Mouse (Mus musculus) erythroblast, adult 5-6 weeks (primary cell): ENCODE results near the gene Sdf2l1. TPM values are rescaled to one million over a fixed set of nuclear protein-coding genes. Genes with fewer than 3 reads are reported as not detected.
A peak's percentile ranks its signal among the peaks of the same experiment; 100 is the strongest.

Source experiments
- ATAC-seq: replicated peaks from 2 replicates; pipeline ENCODE4 v1.8.0; 2016; ENCODE audit warnings: moderate number of reproducible peaks, mild to moderate bottlenecking, moderate TSS enrichment, inconsistent platforms; ENCODE audit not compliant: poor library complexity, low FRiP score, severe bottlenecking
- total RNA-seq, 2 experiments: library from RNA; stranded (forward) in 1 of 2; stranded (reverse) in 1 of 2; fragments of 150-400 nt in 1 of 2; fragments of 200-764, 138-1000 nt in 1 of 2; gene quantifications; 2 replicates each; pipeline versions ENCODE4 v1.2.3 to v1.2.4; 2015 to 2017; ENCODE audit warnings: low replicate concordance in 2 of 2

Sdf2l1 gene
- total RNA-seq, 2 experiments from 2014 or later, result 15.8 to 51.7 TPM

DNA sequence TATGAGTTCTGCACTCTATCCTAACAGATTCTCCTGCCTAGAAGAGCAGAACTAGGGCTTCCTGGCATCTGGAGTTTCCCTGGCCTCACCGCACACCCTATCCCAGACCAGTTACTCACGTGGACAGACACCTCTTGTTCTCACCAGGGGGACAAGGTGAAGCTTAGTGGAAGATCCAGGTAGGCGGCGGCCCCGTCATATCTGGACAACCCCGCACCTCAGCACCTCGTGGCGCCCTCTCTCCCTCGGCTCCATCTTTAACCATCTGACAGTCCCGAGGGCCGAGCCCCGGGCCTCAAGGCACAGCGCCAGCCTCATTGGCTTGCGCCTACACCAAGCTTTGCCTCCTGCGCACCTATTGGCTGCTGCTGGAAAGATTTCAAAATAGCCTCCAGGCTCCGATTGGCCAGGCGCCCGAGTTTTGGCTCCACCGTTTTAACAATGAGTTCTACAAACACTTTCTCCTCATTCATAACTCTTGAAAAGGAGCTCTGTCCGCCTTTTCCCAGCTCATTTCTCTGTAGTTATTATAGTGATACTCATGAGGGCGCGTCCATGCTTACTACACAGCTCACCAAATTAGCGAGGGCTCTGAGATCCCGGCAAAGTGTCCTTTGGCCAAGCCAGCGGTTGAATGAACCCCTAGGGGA, 7.2 kb downstream of the Sdf2l1 start, which contains the start of gene 2610318N02Rik:
TSS of gene 2610318N02Rik (minus strand) at position 297 of the 650 bp plus-strand sequence.
- peak; percentile 94 for ATAC-seq

DNA sequence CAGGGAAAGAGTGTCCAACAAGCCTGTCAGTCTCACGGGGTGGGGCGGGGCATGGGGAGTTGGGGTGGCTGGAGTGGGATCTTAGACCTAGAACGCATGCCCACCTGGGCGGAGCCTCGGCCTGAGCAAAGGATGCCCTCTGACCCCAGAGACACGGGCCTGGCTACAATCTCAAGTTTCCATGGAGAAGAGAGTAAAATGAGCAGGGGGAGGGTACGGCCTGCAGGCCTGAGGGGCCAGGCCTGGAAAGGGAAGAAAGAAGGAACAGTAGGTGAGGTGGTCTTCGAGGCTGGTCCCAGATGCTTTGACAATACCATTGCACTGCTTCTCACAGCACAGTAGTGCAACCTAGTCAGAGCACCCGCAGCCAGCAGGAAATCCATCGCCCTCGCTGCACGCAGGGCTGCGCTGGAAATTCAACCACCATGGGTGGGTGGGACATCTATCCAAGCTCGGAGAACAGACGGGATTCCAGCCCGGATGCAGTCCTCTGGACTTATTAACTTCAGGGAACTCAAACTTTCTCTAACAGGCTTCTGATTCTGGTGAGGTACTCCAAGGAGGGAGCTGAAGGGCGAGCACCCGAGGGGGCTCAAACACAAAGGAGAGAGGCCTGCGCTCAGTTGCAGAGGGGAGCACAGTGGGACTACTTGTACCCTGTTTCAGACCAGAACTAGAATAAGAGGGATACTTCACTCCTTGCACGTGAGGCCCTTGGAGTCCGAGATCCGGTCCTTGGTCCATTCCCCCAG, 7.9 kb downstream of the Sdf2l1 start:
- peak; percentile 4; the same call in 1 of the 2 replicates for ATAC-seq

DNA sequence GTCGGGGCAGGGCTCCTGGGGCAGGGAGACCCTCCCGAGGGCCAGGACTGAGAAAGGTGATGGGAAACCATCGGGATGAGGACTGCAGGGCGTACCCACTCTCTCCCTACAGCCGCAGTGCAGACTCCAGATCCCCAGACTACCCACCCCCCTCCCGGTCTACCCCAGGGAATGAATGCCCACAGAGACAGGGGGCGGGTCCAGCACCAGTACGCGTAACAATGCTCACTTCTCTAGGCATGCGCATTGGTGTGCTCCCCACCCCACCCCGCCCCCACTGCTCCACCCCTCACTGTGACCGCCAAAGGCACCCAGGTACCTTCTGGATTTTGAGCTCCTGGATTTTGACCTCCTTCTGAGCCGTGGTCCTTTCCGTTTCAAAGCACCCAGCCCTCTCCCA, 10.6 kb downstream of the Sdf2l1 start:
- no peak for ATAC-seq

DNA sequence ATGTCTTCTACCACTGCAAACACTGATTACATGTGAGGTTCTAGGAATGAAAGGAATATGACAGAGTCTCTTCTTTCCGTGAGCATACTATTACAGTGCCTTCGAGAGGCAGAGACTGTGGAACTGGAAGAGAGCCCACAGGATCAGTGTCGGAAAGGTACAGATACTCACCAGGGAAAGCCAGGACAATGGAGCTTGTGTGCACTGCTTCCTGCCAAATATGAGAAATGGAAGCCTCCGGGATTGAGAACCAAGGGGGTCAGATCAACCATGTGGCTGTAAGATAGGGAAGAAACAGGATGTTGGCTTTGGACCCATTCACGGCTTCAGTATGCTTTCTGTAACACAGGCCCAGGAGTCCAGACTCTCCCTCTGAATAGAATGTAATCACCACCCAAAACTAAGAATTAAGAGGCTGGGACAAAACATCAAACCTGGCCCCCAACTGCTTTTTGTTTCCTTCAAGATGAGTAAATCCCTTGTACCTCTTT, 14.8 kb downstream of the Sdf2l1 start:
- ATAC-seq, result no peak

DNA sequence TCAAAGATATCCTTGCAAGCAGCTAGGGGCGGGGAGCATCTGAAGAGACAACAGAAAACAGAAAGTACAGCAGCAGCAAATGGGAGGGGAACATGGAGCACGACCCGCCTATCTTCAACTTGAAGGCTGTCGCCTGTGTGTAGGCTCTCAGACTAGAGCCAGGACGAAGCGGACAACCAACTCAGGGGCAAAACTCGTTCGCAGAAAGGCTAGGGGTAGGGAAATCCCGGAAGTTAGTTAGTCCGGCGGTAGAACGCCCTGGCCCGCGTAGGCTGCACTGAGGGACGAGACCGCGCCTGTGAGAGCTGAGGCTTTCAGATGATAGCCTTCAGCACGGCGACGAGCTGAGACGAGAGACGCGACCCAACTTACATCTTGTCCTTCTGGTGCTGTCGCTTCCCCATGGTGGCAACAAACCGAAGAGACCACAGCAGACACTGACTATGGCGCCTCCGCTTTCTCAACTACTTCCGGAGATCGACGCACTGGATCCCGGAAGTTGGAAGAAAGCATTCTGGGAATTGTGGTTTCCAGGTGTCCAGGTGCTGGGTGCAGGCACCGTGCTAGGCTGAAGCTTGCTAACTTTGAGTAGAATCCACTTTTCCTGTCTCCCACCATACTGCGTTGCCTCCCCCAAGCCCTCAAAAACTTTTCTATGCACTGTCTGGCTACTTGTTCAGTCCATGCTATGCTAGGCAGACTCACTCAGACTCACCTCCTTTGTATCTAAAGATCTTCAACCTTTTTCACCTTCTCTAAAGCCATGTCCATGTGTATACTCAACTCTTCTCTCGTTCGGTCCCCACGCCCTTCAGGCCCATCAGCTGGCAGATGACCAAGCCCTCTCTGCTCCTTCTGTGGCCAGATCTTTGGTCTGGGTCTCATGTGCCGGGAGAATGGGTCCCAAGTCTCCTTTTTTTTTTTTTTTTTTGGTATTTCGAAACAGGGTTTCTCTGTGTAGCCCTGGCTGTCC, 21.1 kb downstream of the Sdf2l1 start, which contains the start of gene Ppil2:
TSS of gene Ppil2 (minus strand) at position 487 of the 973 bp plus-strand sequence.
- peak; percentile 98 for ATAC-seq

DNA sequence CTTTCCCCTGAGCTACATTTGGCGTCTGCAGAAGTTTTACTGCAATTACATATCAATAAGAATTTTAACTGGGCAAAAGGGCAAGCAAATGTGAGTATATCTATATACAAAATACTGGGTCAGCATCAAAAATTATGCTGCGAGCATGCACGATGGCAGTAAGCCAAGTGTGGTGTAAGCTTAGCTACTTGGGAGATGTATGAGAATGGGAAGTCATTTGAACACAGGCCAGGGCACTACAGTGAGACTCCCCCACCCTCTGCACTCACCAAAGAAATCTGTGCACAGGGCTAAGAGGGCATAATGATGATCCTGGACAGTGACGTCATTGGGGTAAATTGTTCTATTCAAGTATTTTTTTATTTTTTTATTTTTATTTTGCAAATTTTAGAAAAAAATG, 27.6 kb downstream of the Sdf2l1 start:
- ATAC-seq, result no peak

DNA sequence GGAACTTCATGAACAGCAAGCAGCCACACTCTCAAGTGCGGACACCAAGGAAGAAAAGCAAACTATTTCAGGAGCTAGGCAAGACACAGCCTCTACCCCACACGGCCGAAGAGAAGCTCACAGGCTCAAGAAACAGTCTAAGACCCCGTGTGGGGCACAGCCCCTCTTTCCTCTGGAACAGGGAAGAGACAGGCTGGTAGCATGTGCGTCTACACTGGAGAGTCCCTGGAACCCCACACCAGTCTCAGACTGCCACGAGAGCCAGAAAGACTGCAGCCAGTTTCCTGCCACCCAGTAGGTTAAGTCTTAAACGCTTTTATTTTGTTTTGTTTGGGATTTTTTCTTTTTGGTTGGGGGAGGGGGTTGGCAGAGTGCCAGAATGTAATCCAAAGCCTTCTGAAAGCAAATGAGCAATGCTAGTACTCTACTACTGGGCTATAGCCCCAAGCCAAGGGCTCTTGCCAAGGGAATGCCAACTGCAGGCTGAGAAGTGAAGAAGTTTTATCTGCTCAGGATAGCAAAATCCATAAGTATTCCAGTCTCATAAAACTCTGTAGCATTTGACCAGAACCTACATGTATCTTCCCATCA, 29.5 kb downstream of the Sdf2l1 start:
- ATAC-seq, result no peak

DNA sequence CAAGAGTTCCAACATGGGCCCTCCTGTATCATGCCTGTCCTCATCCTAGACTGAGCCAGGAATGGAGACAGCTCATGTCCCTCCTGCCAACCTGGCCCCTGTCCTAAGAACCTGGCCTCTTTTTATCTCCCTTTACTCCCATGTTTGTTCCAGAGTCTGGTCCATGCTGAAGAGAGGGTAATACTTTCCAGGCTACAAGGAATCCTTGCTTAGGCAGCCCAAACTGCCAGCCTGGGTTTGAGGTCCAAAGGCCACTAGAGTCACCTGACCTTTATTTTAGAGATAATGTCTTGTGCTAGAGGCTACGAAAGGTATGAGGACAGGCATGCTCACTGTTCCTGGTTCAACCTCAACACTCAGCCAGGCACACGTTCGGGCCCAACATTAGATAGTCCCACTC, 35.2 kb downstream of the Sdf2l1 start:
- ATAC-seq, result no peak

DNA sequence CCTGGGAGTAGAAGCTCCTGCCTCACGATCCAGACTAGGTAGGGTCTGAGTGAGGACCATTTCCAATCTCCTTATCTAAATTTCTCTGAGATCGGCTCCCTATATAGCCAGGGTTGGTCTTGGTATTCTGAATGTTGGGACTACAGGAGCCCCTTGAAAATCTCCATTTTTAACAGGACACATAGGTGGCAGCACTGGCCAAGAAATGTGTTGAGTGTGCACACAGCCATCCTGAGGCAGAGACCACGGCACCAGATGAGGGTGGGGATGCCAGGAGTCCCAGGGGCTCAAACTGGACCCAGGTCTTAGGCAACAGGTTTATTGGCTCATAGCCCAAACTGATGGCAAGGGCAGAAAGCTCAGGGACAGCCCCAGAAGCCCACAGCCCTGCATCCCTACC, 43.8 kb downstream of the Sdf2l1 start:
- no peak for ATAC-seq

DNA sequence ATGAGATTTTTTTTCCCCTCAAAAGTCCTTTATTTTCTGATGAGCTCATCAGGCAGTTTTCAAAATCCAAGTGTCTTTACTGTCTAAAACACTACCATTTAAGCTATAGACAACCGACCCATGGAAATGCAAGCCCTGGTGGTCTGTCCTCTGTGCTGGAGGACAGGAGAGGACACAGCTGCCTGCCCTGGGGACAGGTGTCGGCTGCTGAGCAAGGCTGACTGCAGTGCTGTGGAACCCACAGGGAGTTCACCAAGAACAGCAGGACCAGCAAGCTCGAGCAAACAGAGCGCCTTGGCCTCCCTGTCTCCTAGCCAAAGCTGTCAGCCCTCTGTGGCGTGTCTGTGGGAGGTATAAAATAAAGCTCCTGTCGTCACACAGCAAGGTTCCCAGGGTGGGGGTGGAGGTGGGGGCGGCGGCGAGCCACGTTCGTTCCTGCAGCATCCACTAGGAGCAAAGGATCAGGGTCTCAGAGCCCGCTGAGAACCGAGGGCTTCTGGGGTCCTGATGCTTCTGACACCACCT, 45.5 kb downstream of the Sdf2l1 start:
- no peak for ATAC-seq

DNA sequence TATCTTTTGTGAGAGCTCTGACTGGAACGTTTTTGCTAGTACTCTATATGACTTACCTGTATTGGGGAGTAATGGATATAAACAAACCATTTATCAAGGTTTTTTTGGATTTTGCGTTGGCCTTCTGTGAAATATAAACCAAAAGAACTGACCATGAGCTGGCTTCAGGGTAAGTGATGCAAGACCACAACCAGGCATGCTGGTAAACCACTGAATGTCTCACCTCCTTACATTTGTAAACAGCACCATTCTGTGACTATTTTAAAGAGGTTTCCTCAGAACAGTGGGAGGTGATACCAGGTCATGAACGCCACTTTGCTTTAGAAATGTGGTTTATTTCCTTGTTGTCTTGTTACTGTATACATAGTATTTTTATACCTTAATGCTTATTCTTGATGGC, 45.9 kb downstream of the Sdf2l1 start:
- ATAC-seq, result no peak

DNA sequence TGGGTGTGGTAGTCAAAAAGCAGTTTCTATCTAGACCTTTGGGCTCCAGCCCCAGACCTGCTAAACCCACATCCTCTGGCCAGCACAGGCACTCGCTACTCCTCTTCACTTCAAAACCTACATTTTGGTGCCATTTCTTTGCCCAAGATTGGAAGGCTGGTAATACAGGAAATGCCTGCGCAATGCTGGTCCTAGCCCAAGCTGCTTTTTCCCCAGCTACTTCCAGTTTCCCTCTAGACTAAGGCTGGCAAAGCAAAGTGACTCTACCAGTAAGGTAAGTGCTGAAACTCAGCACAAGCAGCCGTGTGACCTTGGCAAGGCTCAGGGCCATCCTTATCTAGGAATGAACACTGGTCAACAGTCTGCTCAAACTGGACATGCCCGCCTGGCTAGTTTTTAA, 46.5 kb downstream of the Sdf2l1 start:
- ATAC-seq, result no peak

DNA sequence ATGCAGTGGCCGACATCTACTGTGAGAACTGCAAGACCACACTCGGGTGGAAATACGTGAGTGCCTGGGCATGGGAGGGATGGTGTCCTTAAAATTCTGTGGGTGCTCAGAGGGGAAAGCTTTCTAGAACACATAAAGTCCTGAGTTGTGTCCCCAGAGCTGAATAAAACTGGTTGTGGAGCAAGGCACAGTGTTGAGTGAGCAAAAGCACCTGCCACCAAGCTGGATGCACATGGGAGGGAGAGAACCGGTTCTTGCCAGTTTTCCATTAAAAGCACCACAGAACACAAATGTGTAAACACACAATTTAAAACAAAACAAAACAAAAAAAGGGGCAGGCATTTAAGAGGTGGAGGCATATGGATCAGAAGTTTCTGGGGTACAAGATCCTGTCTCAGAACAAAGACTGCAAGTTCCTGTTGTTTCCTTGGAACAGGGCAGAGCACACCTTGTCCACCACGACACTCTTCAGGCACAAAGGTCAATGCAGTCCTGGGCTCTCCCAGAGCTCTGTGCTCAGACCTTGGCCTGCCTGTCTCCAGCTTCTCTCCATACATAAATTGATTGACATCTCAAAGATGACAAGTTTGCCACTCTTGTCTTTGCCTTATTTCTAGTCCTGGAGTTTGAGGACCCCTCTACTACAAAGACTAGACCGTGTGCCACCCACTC, 49.9 kb downstream of the Sdf2l1 start:
- ATAC-seq, result no peak

Other genes with a start within 250 kb of the Sdf2l1 start
- 1.7 and 3.5 TPM in 2 replicates for gene Ppm1f, start 235.9 kb downstream of the Sdf2l1 start, total RNA-seq (2015; ENCODE audit: low replicate concordance)
- 1.4 and 2.7 TPM in 2 replicates for gene Ppm1f, start 235.9 kb downstream of the Sdf2l1 start, total RNA-seq (2017; ENCODE audit: low replicate concordance)
- gene Mapk1, start 149.0 kb downstream of the Sdf2l1 start, total RNA-seq (2015; ENCODE audit: low replicate concordance), result 45.2 and 47.6 TPM in 2 replicates
- 52.4 and 53.0 TPM in 2 replicates for gene Mapk1, start 149.0 kb downstream of the Sdf2l1 start, total RNA-seq (2017; ENCODE audit: low replicate concordance)
- gene Ypel1, start 62.7 kb downstream of the Sdf2l1 start, total RNA-seq (2015; ENCODE audit: low replicate concordance), result not detected in 2 replicates
- gene Ypel1, start 62.7 kb downstream of the Sdf2l1 start, total RNA-seq (2017; ENCODE audit: low replicate concordance), result not detected in 2 replicates
- 35.1 and 36.7 TPM in 2 replicates for gene Ppil2, start 21.1 kb downstream of the Sdf2l1 start, total RNA-seq (2015; ENCODE audit: low replicate concordance)
- 57.7 and 79.4 TPM in 2 replicates for gene Ppil2, start 21.1 kb downstream of the Sdf2l1 start, total RNA-seq (2017; ENCODE audit: low replicate concordance)
- 2.9 and 4.0 TPM in 2 replicates for gene 2610318N02Rik, start 7.2 kb downstream of the Sdf2l1 start, total RNA-seq (2015; ENCODE audit: low replicate concordance)
- gene 2610318N02Rik, start 7.2 kb downstream of the Sdf2l1 start, total RNA-seq (2017; ENCODE audit: low replicate concordance), result 1.7 and 2.0 TPM in 2 replicates
- 0.58 and 1.3 TPM in 2 replicates for gene Ydjc, start 12.2 kb upstream of the Sdf2l1 start, total RNA-seq (2015; ENCODE audit: low replicate concordance)
- gene Ydjc, start 12.2 kb upstream of the Sdf2l1 start, total RNA-seq (2017; ENCODE audit: low replicate concordance), result 2.6 and 3.5 TPM in 2 replicates
- 0.38 TPM in 1 of 2 replicates, not detected in the other for gene Ccdc116, start 14.8 kb upstream of the Sdf2l1 start, total RNA-seq (2015; ENCODE audit: low replicate concordance)
- gene Ccdc116, start 14.8 kb upstream of the Sdf2l1 start, total RNA-seq (2017; ENCODE audit: low replicate concordance), result not detected in 2 replicates
- 77.2 and 91.3 TPM in 2 replicates for gene Ube2l3, start 70.3 kb upstream of the Sdf2l1 start, total RNA-seq (2015; ENCODE audit: low replicate concordance)
- 16.7 and 33.8 TPM in 2 replicates for gene Ube2l3, start 70.3 kb upstream of the Sdf2l1 start, total RNA-seq (2017; ENCODE audit: low replicate concordance)
- gene Rimbp3, start 76.2 kb upstream of the Sdf2l1 start, total RNA-seq (2015; ENCODE audit: low replicate concordance), result 1.3 TPM in 1 of 2 replicates, not detected in the other
- 0.28 TPM in 1 of 2 replicates, not detected in the other for gene Rimbp3, start 76.2 kb upstream of the Sdf2l1 start, total RNA-seq (2017; ENCODE audit: low replicate concordance)
- gene Hic2, start 101.2 kb upstream of the Sdf2l1 start, total RNA-seq (2015; ENCODE audit: low replicate concordance), result 0.96 TPM in 1 of 2 replicates, not detected in the other
- gene Hic2, start 101.2 kb upstream of the Sdf2l1 start, total RNA-seq (2017; ENCODE audit: low replicate concordance), result 0.14 and 0.60 TPM in 2 replicates
- 6.7 TPM in 1 of 2 replicates, not detected in the other for gene Tmem191c, start 143.7 kb upstream of the Sdf2l1 start, total RNA-seq (2015; ENCODE audit: low replicate concordance)
- 2.1 TPM in 1 of 2 replicates, not detected in the other for gene Tmem191c, start 143.7 kb upstream of the Sdf2l1 start, total RNA-seq (2017; ENCODE audit: low replicate concordance)
- gene Serpind1, start 199.0 kb upstream of the Sdf2l1 start, total RNA-seq (2015; ENCODE audit: low replicate concordance), result not detected in 2 replicates
- gene Serpind1, start 199.0 kb upstream of the Sdf2l1 start, total RNA-seq (2017; ENCODE audit: low replicate concordance), result not detected in 2 replicates